Mouse (Mus musculus): ENCODE measurements around the gene Stx4a. TPM values are rescaled to one million over a fixed set of nuclear protein-coding genes. Genes with fewer than 3 reads are reported as not detected.

The Stx4a gene
- total RNA-seq, 1 experiment: 20.9 TPM

- peaks cover 25% of the 10 kb centered on the region for H3K36me3 ChIP-seq (ENCODE audit: control insufficient read depth, insufficient read depth, low read length, poor library complexity, severe bottlenecking)
- H3K4me3 ChIP-seq (ENCODE audit: insufficient read depth in 1 of 2, low read depth in 1 of 2, low read length in 2 of 2, poor library complexity in 1 of 2, severe bottlenecking in 1 of 2): peak overlapping the region; percentile 84 to 98
- H3K9ac ChIP-seq (ENCODE audit: insufficient read depth, low read depth, low read length, poor library complexity, severe bottlenecking): peak overlapping the region; percentile 97
- peaks cover 0 to 3% of the 10 kb centered on the region in 2 experiments; a peak in 2 of 4 replicates for H3K4me1 ChIP-seq (ENCODE audit: control insufficient read depth in 2 of 2, insufficient read depth in 2 of 2, low read length in 2 of 2, poor library complexity in 1 of 2)
- TF ChIP-seq CHD2 (IDR thresholded peaks at IDR 0.05; ENCODE audit: low read depth, low read length) (no peak), ZNF384 (IDR thresholded peaks at IDR 0.05; ENCODE audit: low read depth, low read length) (no peak)
- no peak for DNase-seq (ENCODE audit: low read depth, low spot score)
- H3K27ac ChIP-seq (ENCODE audit: insufficient read depth, low read depth, low read length, poor library complexity, severe bottlenecking): peak overlapping the region; percentile 94
- no peaks in the 10 kb centered on the region for H3K9me3 ChIP-seq (ENCODE audit: control insufficient read depth, insufficient read depth, low read depth, low read length)
- in situ Hi-C loops (cut with MboI; ENCODE audit: low sequenced_read_pairs in 2 of 2, unreplicated experiment in 2 of 2): no loop called here
Measured at GRCm38 (mm10) chr7:127777474-127778266, 46.4 kb upstream of the Stx4a start.

DNA sequence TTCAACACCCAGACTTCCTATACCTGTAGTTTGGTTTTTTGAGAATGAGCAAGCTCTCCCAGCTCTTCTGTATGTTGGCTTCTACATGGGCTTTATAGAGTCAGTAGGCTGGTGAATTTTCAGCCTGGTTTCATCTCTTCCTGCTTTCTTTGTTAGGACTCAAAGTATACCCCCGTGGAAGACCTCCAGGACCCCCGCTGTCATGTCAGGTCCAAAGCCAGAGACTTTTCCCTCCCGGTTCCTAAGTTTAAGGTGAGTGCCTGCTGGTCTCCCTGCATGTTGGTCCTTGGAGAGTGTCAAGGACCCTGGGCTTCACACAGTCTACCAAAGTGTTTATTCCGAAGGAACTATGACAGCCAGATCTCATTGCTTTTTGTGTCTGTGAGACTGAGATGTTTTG is 45.7 kb upstream of the Stx4a start:
- no peak overlapping the region for H3K27ac ChIP-seq (ENCODE audit: insufficient read depth, low read depth, low read length, poor library complexity, severe bottlenecking)
- H3K9me3 ChIP-seq (ENCODE audit: control insufficient read depth, insufficient read depth, low read depth, low read length): no peaks in the 10 kb centered on the region
- DNase-seq (ENCODE audit: low read depth, low spot score): no peak
- peaks cover 25% of the 10 kb centered on the region for H3K36me3 ChIP-seq (ENCODE audit: control insufficient read depth, insufficient read depth, low read length, poor library complexity, severe bottlenecking)
- H3K4me1 ChIP-seq (ENCODE audit: control insufficient read depth in 2 of 2, insufficient read depth in 2 of 2, low read length in 2 of 2, poor library complexity in 1 of 2): peaks cover 0 to 3% of the 10 kb centered on the region in 2 experiments; a peak in 2 of 4 replicates
- peak overlapping the region; percentile 84 to 98 for H3K4me3 ChIP-seq (ENCODE audit: insufficient read depth in 1 of 2, low read depth in 1 of 2, low read length in 2 of 2, poor library complexity in 1 of 2, severe bottlenecking in 1 of 2)
- peak overlapping the region; percentile 97 for H3K9ac ChIP-seq (ENCODE audit: insufficient read depth, low read depth, low read length, poor library complexity, severe bottlenecking)
- TF ChIP-seq ZNF384 (IDR thresholded peaks at IDR 0.05; ENCODE audit: low read depth, low read length) (no peak), MAFK (IDR thresholded peaks at IDR 0.05; ENCODE audit: insufficient read depth, low read depth, low read length) (no peak), HCFC1 (IDR thresholded peaks at IDR 0.05; ENCODE audit: borderline replicate concordance, insufficient read depth, low read length) (no peak), ZC3H11A (IDR thresholded peaks at IDR 0.05; ENCODE audit: borderline replicate concordance, low read depth, low read length) (no peak), CHD2 (IDR thresholded peaks at IDR 0.05; ENCODE audit: low read depth, low read length) (no peak)
- in situ Hi-C loops (cut with MboI; ENCODE audit: low sequenced_read_pairs in 2 of 2, unreplicated experiment in 2 of 2): no loop called here

DNA sequence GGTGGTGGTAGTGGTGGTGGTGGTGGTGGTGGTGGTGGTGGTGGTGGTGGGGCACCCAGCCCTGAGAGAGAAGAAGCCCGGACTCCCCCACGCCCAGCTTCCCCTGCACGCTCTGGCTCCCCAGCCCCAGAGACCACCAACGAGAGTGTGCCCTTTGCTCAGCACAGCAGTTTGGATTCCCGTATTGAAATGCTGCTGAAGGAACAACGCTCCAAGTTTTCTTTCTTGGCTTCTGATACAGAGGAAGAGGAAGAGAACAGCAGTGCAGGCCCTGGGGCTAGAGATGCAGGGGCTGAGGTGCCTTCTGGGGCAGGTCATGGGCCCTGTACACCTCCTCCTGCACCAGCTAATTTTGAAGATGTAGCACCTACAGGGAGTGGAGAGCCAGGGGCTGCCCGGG is 38.8 kb upstream of the Stx4a start, which contains the start of gene Gm49388:
Gene Gm49388, plus strand, starts transcription at position 301 of the 400 bp plus-strand sequence.
- Histone ChIP-seq H3K9me3 (ENCODE audit: control insufficient read depth, insufficient read depth, low read depth, low read length) (no peaks in the 10 kb centered on the region), H3K27ac (ENCODE audit: insufficient read depth, low read depth, low read length, poor library complexity, severe bottlenecking) (no peak within 1 kb of the TSS), H3K4me3 (ENCODE audit: insufficient read depth in 1 of 2, low read depth in 1 of 2, low read length in 2 of 2, poor library complexity in 1 of 2, severe bottlenecking in 1 of 2) (no peak within 1 kb of the TSS), H3K36me3 (ENCODE audit: control insufficient read depth, insufficient read depth, low read length, poor library complexity, severe bottlenecking) (peaks cover 64% of the 10 kb centered on the region), H3K4me1 (ENCODE audit: control insufficient read depth in 2 of 2, insufficient read depth in 2 of 2, low read length in 2 of 2, poor library complexity in 1 of 2) (no peaks in the 10 kb centered on the region), H3K9ac (ENCODE audit: insufficient read depth, low read depth, low read length, poor library complexity, severe bottlenecking) (no peak within 1 kb of the TSS)
- no peak for DNase-seq (ENCODE audit: low read depth, low spot score)
- in situ Hi-C loops (cut with MboI; ENCODE audit: low sequenced_read_pairs in 2 of 2, unreplicated experiment in 2 of 2): no loop called here
- no peak for TF ChIP-seq ZC3H11A (IDR thresholded peaks at IDR 0.05; ENCODE audit: borderline replicate concordance, low read depth, low read length)
- no peak for TF ChIP-seq HCFC1 (IDR thresholded peaks at IDR 0.05; ENCODE audit: borderline replicate concordance, insufficient read depth, low read length)
- TF ChIP-seq CHD2 (IDR thresholded peaks at IDR 0.05; ENCODE audit: low read depth, low read length): no peak
- TF ChIP-seq ZNF384 (IDR thresholded peaks at IDR 0.05; ENCODE audit: low read depth, low read length): no peak

GRCm38 (mm10) chr7:127797076-127797845 is 26.8 kb upstream of the Stx4a start:
- no peak for DNase-seq (ENCODE audit: low read depth, low spot score)
- H3K4me1 ChIP-seq (ENCODE audit: control insufficient read depth in 2 of 2, insufficient read depth in 2 of 2, low read length in 2 of 2, poor library complexity in 1 of 2): peaks cover 0 to 5% of the 10 kb centered on the region in 2 experiments; a peak in 1 of 4 replicates
- peaks cover 59% of the 10 kb centered on the region for H3K36me3 ChIP-seq (ENCODE audit: control insufficient read depth, insufficient read depth, low read length, poor library complexity, severe bottlenecking)
- in situ Hi-C loops (cut with MboI; ENCODE audit: low sequenced_read_pairs in 2 of 2, unreplicated experiment in 2 of 2): no loop called here
- no peak for TF ChIP-seq ZC3H11A (IDR thresholded peaks at IDR 0.05; ENCODE audit: borderline replicate concordance, low read depth, low read length)
- no peak for TF ChIP-seq CHD2 (IDR thresholded peaks at IDR 0.05; ENCODE audit: low read depth, low read length)
- no peak for TF ChIP-seq HCFC1 (IDR thresholded peaks at IDR 0.05; ENCODE audit: borderline replicate concordance, insufficient read depth, low read length)
- TF ChIP-seq ZNF384 (IDR thresholded peaks at IDR 0.05; ENCODE audit: low read depth, low read length): no peak
- TF ChIP-seq MAFK (IDR thresholded peaks at IDR 0.05; ENCODE audit: insufficient read depth, low read depth, low read length): no peak
- no peaks in the 10 kb centered on the region for H3K9me3 ChIP-seq (ENCODE audit: control insufficient read depth, insufficient read depth, low read depth, low read length)
- no peak overlapping the region for H3K4me3 ChIP-seq (ENCODE audit: insufficient read depth in 1 of 2, low read depth in 1 of 2, low read length in 2 of 2, poor library complexity in 1 of 2, severe bottlenecking in 1 of 2)
- H3K9ac ChIP-seq (ENCODE audit: insufficient read depth, low read depth, low read length, poor library complexity, severe bottlenecking): no peak overlapping the region
- no peak overlapping the region for H3K27ac ChIP-seq (ENCODE audit: insufficient read depth, low read depth, low read length, poor library complexity, severe bottlenecking)

Measured in ES-E14 (cell line).